ENCODE assay signal across 30 mouse cellular contexts in the genomic region with DNA sequence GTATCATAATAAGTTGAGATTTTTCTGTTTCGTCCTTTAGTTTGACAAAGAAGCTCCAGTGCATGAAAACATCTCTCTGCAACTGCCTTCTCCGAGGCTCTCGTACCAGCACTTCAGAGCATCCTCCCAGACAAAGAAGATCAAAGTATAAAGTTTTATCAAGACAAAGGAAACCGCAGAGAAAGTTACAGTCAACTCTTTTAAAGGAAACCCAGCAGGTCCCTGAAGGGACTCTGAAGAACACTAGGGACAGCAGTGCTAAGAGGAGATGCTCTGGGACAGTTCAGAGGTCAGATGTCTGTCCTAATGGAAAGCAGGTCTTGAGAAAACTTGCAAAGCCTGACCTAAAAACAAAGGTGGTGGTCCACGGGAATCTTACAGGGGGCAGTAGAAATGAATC. TPM values are rescaled to one million over a fixed set of nuclear protein-coding genes. Genes with fewer than 3 reads are reported as not detected.
DNase-seq lines count a peak whose midpoint lies in the region; ATAC-seq and TF ChIP-seq lines count a peak whose summit lies in the region.
"Had no signal": no experiment of that assay in that cellular context is flagged by ENCODE, and none has a peak within 500 bp of the region (broad histone marks: within the 10 kb centered on the region; RNA-seq: fewer than 3 reads in every experiment).

No protein-coding gene starts in this region.

- ATAC-seq in liver, postnatal 0 days, result no peak
- no peak for ATAC-seq in liver, embryonic 11.5 days (replicated peaks; ENCODE audit: low FRiP score)
- ATAC-seq in inflammation-experienced regulatory T-cells, adult 6 months, result peak; percentile 86
- no peak for ATAC-seq in frontal cortex, adult (ENCODE audit: low TSS enrichment)
- ATAC-seq: forebrain, embryonic 13.5 days; forebrain, embryonic 16.5 days; hindbrain, postnatal 0 days; Patski had no signal

- no peak for TF ChIP-seq EP300 in liver, postnatal 0 days (IDR thresholded peaks at IDR 0.05; ENCODE audit: low read depth)

- H3K4me3 ChIP-seq in liver, postnatal 0 days (ENCODE audit: low read depth, low read length), result no peak overlapping the region
- no peak overlapping the region for H3K4me3 ChIP-seq in liver, embryonic 11.5 days (ENCODE audit: low read depth, low read length)
- H3K4me3 ChIP-seq: forebrain, embryonic 10.5 days; forebrain, embryonic 13.5 days; gastrocnemius, adult 2 months; heart, embryonic 12.5 days; heart, embryonic 15.5 days; hindbrain, embryonic 10.5 days; intestine, embryonic 15.5 days had no signal

- H3K4me1 ChIP-seq in liver, postnatal 0 days (ENCODE audit: insufficient read depth), result no peaks in the 10 kb centered on the region
- H3K4me1 ChIP-seq in liver, embryonic 11.5 days (replicated peaks; ENCODE audit: control insufficient read depth, insufficient read depth, low read length), result no peaks in the 10 kb centered on the region
- H3K4me1 ChIP-seq: forebrain, embryonic 10.5 days; forebrain, embryonic 13.5 days; heart, embryonic 12.5 days; heart, embryonic 15.5 days; hindbrain, embryonic 10.5 days had no signal

- TF ChIP-seq CTCF in liver, postnatal 0 days (IDR thresholded peaks at IDR 0.05; ENCODE audit: low read depth), result no peak

- no peak for DNase-seq in liver, postnatal 0 days
- no peak for DNase-seq in liver, embryonic 11.5 days (ENCODE audit: low spot score)
- peak; percentile 51 for DNase-seq in T-cell, adult 2 months (ENCODE audit: low spot score)
- no peak for DNase-seq in lung, postnatal 4 days
- DNase-seq in urinary bladder, postnatal 10 days (ENCODE audit: low spot score), result no peak
- DNase-seq: adrenal gland, adult 8-10 months; adrenal gland, postnatal 25 days; B cell, adult 2 months; cerebellum, adult 18-20 months; cerebellum, adult 9-10 months; cerebellum, postnatal 14 days; gastrocnemius, adult 2 months; gastrocnemius, postnatal 14 days; heart, adult 18-20 months; heart, postnatal 10 days; heart, postnatal 36 days had no signal

- peak overlapping the region; percentile 34; the same call in 1 of the 2 replicates for H3K27ac ChIP-seq in liver, postnatal 0 days (ENCODE audit: low read depth)
- no peak overlapping the region for H3K27ac ChIP-seq in liver, embryonic 11.5 days (ENCODE audit: low read depth, low read length)
- H3K27ac ChIP-seq: forebrain, embryonic 10.5 days; forebrain, embryonic 13.5 days; gastrocnemius, adult 2 months; heart, embryonic 15.5 days; hindbrain, embryonic 10.5 days; hindbrain, embryonic 14.5 days; hindbrain, postnatal 0 days; intestine, embryonic 15.5 days had no signal

- H3K9me3 ChIP-seq in liver, postnatal 0 days (ENCODE audit: low read length), result no peaks in the 10 kb centered on the region
- H3K9me3 ChIP-seq in liver, embryonic 11.5 days (ENCODE audit: control insufficient read depth, low read length), result no peaks in the 10 kb centered on the region
- H3K9me3 ChIP-seq: forebrain, embryonic 10.5 days; forebrain, embryonic 13.5 days; G1E; heart, embryonic 12.5 days; heart, embryonic 15.5 days; hindbrain, embryonic 10.5 days; intestine, embryonic 15.5 days had no signal

- no peak overlapping the region for H3K9ac ChIP-seq in liver, postnatal 0 days (replicated peaks)
- no peak overlapping the region for H3K9ac ChIP-seq in liver, embryonic 11.5 days (ENCODE audit: low read depth, low read length)
- H3K9ac ChIP-seq: forebrain, embryonic 13.5 days; heart, embryonic 12.5 days; heart, embryonic 15.5 days; hindbrain, embryonic 14.5 days; intestine, embryonic 15.5 days had no signal

- WGBS in liver, postnatal 0 days (ENCODE audit: insufficient replicate concordance), result 85% methylated on average over 5 of the region's 5 CpGs
- WGBS in liver, embryonic 11.5 days, result 88% methylated on average over 5 of the region's 5 CpGs

- H3K27me3 ChIP-seq in liver, postnatal 0 days (ENCODE audit: insufficient read depth, low read length), result no peaks in the 10 kb centered on the region
- H3K27me3 ChIP-seq in liver, embryonic 11.5 days (replicated peaks; ENCODE audit: control insufficient read depth, insufficient read depth, low read length), result no peaks in the 10 kb centered on the region
- H3K27me3 ChIP-seq: CH12.LX; forebrain, embryonic 13.5 days; heart, embryonic 12.5 days; heart, embryonic 15.5 days; intestine, embryonic 15.5 days; Patski had no signal

- H3K4me2 ChIP-seq in liver, postnatal 0 days (ENCODE audit: low read depth, low read length), result no peak overlapping the region
- no peak overlapping the region for H3K4me2 ChIP-seq in liver, embryonic 11.5 days
- H3K4me2 ChIP-seq: forebrain, embryonic 13.5 days; heart, embryonic 12.5 days; heart, embryonic 15.5 days; hindbrain, embryonic 14.5 days; intestine, embryonic 15.5 days had no signal

- H3K36me3 ChIP-seq in liver, postnatal 0 days (replicated peaks; ENCODE audit: insufficient read depth, low read length), result peaks cover 67% of the 10 kb centered on the region
- H3K36me3 ChIP-seq in liver, embryonic 11.5 days (ENCODE audit: control insufficient read depth, insufficient read depth, low read length), result peaks cover 48% of the 10 kb centered on the region

RNA-seq across cellular contexts. Expression of a gene that starts 10.5 kb away (rescaled TPM):
- 18.3 and 18.4 TPM in 2 replicates for polyA plus RNA-seq in liver, postnatal 0 days (2015; fragmentation: Nextera tagmentation; extraction: Ambion mirVana)
- polyA plus RNA-seq in liver, embryonic 11.5 days (2014; fragmentation: Nextera tagmentation; extraction: Ambion mirVana), result 30.3 and 32.5 TPM in 2 replicates
- 10 to 100 TPM; 25.0 to 48.9 (median 38.8) TPM for polyA plus RNA-seq in inflammation-experienced regulatory T-cells, adult 6 months (2017; shearing (Covaris generic))

RNA-seq across cellular contexts. Expression of a gene that starts 11.6 kb away (rescaled TPM):
- 1.9 and 2.4 TPM in 2 replicates for polyA plus RNA-seq in liver, postnatal 0 days (2015; fragmentation: Nextera tagmentation; extraction: Ambion mirVana)
- polyA plus RNA-seq in liver, embryonic 11.5 days (2014; fragmentation: Nextera tagmentation; extraction: Ambion mirVana), result 10.1 and 10.4 TPM in 2 replicates
- 1 to 10 TPM; 5.5 to 8.2 (median 7.4) TPM for polyA plus RNA-seq in inflammation-experienced regulatory T-cells, adult 6 months (2017; shearing (Covaris generic))

RNA-seq across cellular contexts. Expression of a gene that starts 29.9 kb away (rescaled TPM):
- 4.2 and 4.7 TPM in 2 replicates for polyA plus RNA-seq in liver, postnatal 0 days (2015; fragmentation: Nextera tagmentation; extraction: Ambion mirVana)
- 5.9 and 6.1 TPM in 2 replicates for polyA plus RNA-seq in liver, embryonic 11.5 days (2014; fragmentation: Nextera tagmentation; extraction: Ambion mirVana)
- polyA plus RNA-seq in inflammation-experienced regulatory T-cells, adult 6 months (2017; shearing (Covaris generic)), result 10 to 100 TPM; 48.8 to 73.3 (median 51.9) TPM
